Mouse (Mus musculus): ENCODE measurements around the gene Boc. TPM values are rescaled to one million over a fixed set of nuclear protein-coding genes. Genes with fewer than 3 reads are reported as not detected.
A peak's percentile ranks its signal among the peaks of the same experiment; 100 is the strongest.

The Boc gene
- under 1 TPM; 0.20 to 0.42 (median 0.41) TPM for polyA plus RNA-seq (2017; shearing (Covaris generic))

DNA sequence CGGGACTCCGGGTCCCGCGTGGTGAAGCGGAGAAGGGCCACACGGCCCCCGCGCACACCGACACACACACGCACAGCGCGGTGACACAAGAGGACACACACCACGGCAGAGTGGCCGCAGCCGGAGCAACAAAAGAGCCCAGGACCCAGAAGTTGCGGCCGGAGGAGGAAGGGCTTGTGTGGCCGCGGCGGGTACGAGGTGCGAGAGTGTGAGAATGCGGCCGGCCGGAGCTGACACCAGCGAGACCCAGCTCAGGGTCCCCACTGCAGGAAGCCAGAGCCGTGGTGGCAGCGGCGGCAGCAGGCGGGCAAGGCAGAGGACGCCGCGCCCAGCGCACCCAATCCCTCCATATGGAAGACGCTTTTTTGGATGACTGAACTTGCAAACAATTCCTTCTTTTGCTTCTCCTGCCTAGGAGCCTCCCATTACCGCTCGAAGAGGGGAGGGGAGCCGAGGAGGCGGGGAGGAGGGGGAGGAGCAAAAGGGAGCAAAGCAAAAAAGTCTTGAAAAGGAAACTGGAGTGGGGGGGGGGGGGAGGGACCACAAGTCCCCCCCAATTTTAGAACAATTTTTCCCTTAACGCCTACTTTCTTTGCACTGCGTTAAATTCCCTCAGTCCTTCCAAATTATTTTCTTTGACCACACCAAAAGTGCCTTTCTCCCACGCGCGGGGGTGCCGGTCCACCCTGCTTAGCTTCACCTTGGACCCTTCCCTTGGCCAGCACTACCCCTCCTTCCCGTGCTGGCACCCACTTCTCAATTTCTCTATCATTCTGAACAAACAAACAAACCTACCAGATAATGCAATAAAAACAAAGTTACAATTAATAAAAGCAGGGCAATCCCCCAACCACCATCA, at the start of gene Boc:
TSS of gene Boc (minus strand) at position 427 of the 859 bp plus-strand sequence.
- peak; percentile 25 for ATAC-seq

DNA sequence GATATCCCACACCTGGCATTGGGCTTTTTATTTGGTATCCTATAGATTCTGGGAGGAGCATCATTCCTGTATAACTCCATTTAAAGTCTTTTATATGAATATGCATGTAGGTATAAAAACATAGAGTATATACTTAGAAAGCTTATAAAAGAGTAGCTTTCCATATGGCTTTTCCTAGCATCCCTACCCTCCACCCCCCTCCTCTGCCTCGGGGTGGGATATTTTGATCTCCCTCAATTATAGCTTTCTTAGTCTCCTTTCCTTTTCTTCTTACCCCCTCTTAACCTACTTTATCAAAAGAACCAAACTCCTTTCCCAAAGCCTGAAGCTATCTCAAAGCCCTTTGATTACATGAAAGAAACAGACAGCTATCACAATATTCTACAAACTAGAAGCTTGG, 47.9 kb upstream of the Boc start:
- no peak for ATAC-seq

DNA sequence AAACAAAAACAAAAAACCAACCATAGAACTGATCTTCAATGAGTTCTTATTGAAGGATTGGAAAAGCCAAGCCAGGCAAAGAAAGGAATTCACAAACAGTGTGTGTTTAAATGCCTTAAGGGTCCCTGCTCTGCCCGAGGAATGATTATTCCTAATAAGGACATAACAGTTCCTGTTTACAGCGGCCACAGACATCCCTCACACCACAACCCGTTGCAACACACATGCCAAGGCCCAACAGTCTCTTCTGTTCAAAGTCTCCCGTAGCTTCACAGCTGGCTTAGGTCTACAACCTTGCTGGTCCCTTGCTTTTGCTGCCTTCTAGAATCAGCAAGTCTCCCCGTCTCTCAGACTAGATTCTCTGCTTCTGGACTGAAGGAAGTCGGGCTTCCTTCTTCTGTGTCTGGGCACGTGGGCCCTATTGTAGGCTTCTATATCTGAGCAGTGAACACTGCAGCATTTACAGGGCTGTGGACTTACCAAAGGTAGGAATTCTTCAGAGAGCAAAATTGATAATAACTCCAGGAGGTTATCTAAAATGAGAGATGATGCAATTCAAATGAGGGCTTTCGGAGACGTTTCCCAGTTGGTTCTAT, 45.4 kb upstream of the Boc start:
- no peak for ATAC-seq

DNA sequence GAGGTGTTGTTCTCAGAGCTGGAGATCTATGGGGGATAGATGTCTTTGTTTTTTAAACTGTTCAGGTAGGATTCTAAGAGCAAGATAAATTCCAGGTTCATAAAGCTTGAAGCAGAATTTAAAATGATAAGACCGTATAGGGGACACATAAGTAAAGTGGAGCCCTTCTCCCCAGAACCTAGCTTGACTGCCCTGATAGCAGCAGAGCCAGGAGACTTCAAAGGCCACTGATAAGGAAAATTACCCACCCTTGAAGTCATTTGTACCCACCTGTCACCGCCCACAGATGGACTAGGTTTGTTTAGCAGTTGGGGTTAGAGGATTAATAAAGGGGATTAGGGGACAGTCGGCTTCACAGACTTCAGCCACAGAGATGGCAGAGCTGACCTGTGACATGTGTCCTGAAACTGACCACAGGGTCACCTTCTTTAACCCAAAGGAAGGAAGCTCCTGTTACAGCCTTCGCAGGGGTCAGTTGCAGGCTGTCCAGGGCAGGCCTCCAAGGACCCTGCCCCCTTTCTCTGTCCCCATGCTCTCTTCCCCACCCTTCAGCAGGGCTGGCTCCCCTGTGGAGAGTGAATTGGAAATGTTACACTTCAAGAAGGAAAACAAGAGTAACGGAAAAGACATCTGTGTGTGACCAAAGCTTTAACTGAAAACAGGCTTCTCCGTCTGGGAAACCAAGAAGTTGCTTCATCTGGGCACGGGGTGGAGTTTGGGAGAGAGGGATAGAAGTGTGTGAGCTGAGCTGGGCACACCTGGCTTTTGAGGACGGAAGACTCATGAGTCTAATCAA, 43.5 kb upstream of the Boc start:
- ATAC-seq, result no peak

DNA sequence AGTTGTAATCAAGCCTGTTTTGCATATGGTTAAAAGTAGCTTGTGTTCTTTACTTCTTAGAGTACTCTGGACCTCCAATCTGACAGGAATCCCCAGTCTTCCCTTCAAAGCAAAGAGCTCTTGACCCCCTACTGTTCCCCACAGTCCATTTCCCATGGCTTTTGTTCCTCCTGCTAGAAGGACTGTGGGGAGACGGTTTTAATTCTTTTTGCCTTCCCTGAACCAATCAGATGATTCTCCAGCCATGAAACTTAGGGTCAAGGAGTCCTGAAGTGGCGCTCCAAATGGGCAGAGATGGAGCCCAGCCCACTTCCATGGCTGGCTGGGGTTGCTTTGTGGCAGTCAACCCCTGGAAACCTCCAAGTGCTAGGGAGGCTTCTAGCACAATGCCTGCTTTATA, 42.5 kb upstream of the Boc start:
- ATAC-seq, result no peak

DNA sequence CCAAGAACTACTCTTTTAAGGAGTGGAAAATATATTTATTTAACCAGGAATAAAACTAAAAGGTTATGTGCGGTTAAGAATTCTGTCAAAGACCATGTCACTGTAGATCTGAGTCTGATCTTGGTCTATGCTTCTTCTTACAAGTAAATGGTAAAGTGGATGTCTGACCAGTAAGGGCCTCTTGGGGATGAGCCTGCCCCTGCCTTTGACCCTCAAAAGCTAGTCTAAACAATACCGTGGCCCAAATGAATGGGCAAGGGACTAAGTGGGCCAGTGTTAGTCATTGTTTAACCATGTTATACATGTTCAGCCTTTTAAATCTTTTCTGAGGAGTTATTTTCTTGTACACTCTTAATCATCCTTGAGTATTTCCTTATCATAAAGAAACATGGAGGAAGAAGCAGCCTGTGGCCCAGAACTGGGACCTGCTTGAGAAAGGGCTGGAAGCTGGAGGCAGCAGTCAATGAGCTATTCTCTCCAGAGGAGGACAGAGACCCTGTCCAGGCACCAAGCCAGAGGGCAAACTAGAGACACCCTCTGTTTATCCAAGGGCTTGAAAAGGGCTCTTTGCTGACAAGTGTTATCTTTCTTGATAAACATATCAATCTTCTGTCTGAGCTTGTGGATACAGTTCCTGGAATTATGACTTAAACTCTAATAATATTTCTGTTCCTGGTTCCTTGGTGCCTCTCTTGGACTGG, 38.6 kb upstream of the Boc start:
- ATAC-seq, result no peak

DNA sequence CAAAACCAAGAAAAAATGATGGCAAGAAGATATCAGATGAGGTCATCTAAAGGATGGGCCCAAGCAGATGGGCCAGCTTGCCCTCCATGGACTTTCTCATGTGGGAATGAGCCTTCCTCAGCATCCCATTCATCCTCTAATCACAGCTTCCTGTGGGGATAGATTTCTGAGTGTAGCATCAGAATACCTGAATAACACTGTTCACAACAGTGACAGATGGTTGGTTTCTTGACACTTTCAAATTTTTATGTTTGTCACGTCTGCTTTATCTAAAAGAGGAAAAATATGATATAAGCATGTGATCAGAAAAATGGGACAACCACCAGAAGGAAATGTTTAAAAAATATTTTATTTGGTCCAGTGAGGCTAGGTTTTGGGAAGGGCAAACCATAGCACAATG, 30.8 kb upstream of the Boc start:
- ATAC-seq, result no peak

DNA sequence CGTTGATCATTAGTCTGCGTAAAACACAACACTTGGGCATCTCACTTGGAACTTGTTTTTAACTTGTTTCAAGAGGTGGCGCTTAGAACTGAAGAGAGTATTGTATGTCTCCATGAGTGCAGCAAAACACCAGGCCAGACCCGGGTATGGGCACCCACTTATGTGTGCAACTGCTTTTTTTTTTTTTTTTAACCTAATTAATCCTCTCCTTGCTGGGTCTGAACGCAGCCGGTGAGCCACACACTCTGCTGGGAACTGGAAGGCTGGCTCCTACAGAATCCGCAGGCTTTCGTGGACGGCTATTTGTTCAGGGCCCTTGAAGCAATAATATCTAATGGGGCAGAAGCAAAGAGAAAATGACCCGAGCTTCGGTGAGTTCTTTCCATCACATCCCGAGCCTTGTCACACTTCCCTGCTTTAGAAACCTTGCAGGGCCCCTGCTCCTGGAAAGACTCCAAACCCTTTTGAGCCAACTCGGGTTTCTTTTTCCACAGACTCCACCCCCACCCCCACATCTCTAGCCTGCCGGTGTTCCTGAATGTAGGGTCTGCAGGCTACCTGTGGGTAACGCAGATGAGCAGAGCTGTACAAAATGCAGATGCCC, 20.8 kb upstream of the Boc start:
- no peak for ATAC-seq

DNA sequence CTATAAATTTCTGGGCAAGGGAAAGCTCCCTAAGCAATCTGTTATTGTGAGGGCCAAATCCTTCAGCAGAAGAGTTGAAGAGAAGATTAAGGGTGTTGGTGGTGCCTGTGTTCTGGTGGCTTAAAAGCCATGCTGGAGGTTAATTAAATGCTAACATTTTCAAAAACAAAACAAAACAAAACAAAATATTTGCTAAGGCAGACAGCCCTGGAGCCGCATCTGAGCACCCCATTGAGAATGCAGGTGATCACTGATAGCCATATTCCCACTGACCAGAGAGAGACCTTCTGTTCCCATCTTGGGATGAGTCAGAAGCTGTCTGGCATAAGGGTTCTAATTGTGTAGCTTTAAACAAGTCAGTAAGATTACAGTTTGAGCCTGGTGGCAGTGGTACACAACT, 19.9 kb upstream of the Boc start:
- ATAC-seq, result no peak

DNA sequence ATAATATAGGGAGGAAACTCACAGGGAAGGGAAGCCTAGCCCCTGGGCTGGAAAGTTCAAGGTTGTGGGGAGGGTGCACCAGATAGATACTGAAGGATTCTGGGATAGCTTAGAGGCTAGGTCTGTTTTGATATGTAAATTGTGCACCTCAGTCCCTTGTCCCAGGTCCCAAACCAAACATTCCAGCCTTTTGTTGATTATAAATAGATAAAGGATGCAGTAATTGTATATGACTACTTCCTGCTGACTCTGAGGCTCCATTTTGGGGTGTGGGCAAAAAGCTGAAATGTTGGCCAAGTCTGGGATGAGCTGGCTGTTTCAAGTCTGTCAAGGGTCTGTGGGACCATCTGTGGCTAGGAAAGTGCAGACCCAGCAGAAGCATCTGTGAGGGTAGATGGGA, 9.4 kb upstream of the Boc start:
- no peak for ATAC-seq

DNA sequence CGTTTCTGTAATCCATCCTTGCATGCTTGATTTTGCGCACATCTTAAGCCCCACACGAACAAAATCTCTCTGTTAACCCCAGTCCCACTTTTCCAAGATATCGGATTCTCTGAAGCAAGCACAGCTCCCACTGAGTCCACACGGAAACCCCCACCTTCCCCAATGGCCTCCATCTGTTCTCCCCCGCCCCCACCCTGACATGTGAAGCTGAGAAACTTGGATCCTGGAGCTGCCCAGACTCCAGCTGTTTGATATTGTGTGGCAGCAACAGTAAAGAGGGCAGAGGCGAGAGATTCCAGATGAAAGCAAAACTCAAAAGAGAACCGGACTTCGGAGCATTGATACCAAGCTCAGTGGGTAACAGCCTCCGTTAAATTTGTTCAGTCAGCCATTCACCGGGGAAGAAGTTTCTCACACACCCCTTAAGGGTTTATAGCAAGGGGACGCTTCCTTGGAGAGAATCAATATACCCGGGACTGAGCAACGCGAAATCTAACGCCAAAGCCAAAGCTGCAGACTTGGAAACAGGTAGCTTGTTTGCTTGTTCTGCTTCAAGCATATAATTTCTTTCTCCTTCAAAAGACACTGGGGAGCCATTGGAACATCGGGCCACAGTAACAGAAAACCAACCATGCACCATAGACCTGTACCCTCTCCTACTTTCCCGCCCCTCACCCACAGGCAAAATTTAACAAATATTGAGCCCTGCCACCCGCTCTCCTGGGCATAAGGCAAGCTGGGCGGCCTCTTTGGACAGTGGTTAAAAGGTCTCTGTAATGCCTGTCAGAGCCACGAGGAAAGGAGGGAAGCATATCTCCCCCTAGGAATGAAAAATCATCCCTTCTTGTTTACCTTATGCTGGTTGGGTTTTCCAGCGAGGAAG, 6.9 kb upstream of the Boc start:
- ATAC-seq, result no peak

DNA sequence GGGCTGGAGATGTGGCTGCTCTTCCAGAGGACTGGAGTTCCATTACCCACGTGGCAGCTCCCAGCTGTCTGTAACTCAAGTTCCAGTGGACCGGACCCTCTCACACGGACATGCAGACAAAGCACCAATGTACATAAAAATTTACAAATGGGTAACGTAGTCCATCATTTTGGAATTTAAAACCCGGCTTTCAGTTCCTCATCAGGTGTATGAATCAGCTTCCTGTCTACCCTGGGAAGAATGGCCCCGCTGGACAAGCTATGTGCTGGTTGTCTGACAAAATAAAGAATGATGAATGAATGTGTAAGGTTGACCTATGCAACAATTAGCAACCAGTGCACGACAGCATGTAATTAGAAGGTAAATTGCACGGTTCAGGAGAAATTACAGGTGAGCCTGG, 5.7 kb upstream of the Boc start:
- no peak for ATAC-seq

DNA sequence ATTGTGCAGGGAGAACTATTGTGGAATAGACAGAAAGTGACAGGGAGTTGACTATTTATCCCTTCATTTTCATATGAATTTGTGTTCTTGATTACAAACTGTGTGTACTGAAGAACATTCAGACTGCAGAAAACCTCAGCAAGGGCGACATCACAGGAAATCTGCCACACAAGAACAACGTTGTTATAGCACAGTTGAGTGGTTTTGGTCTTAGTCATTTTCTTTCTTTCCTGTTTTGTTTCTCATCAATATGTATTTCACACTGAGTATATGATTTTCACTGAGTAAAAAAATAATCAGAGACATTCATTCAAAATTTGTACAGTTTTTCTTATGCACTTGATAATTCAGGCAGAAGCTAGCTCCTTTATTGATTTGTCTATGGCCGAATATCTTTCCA, 3.4 kb upstream of the Boc start:
- no peak for ATAC-seq

DNA sequence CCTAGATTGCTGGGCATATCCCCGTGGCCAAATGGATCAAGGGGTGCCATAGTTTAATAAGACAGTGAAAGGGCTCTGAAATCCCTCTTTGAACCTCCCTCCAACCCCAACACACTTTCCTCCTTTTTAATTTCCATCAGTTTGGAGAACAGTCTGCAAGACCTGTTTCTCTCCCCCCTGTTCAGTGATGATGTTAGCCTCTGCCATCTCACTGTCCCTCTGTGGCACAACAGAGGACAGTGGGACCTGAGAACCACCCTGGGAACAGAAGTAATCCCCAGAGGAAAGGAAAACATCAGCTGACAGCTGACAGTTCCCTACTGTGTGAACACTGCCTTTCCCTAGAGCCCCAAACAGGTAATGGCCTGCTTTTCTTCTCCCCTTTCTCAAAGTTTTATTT, 1.5 kb upstream of the Boc start:
- ATAC-seq, result no peak

DNA sequence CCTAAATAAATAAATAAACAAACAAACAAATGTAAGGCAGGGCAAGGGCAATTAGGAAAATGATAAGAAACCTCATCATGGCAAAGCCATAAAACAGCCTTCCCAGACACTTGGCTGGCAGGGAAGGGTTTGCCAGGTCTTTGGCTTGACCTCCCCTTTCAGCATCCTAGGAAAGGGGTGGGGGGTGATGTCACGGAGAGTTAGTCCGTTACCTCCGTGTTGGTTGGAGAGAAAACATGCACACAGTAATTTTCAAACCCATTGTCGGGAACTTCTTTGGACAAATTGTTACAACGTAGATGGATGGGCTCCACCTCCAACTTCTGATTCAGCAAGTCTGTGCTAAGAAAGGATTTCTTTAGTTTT, 616 bp upstream of the Boc start:
- no peak for ATAC-seq

DNA sequence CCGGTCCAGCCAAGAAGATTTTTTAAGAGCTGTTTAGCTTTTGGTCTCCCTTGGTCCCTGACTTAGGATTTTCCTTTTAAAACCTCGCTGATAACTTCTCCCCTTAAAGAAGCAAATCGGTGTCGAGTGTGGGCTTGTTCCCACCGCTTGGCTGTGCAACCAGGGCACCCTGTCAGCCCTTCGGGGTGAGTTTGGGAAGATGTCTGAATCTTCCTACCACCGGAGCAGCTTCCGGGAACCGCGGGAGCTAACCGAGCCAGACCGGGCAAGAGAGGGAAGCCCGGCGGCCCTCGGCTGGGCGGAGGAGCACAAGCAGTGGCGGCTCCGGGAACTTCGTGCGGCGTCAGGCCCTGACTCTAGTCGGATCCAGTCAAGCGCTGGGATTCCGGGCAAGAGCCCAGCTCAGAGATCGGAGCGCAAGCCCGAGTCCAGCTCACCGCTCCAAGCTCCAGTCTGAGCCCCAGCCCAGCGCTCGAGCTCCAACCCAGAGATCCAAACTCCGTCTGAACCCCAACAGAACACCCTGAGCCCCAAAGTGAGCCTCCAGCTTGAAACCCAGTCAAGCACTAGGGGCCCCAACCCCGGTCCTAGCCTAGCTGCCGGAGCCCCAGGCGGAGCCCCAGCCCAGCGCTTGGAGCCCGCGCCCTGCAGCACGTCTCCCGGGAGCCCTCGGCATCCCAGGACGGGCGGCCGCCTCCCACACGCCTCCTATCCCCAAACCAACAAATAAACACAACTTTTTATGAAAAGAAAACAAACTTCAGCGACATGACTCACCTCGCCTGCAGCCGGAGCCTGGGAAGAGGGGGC, 831 bp downstream of the Boc start:
- ATAC-seq, result no peak

DNA sequence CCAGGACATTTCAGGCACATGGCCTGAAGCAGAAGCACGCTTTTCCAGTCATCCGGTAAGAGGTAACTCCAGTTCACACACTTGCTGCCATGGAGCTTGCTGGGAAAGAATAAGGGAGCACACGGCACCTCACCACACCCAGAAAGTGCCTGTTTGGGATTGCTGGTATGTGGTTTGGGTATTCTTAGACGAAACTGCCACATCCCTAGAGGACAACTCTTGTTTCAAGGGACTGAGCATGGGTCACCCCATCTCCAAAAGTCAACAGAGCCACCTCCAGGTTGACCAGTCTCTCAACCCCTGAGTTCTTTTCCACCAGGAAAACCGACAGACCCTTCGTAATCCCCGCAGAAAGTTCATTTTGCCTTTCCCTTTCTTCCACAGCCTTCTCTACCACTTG, 1.6 kb downstream of the Boc start:
- ATAC-seq, result no peak

DNA sequence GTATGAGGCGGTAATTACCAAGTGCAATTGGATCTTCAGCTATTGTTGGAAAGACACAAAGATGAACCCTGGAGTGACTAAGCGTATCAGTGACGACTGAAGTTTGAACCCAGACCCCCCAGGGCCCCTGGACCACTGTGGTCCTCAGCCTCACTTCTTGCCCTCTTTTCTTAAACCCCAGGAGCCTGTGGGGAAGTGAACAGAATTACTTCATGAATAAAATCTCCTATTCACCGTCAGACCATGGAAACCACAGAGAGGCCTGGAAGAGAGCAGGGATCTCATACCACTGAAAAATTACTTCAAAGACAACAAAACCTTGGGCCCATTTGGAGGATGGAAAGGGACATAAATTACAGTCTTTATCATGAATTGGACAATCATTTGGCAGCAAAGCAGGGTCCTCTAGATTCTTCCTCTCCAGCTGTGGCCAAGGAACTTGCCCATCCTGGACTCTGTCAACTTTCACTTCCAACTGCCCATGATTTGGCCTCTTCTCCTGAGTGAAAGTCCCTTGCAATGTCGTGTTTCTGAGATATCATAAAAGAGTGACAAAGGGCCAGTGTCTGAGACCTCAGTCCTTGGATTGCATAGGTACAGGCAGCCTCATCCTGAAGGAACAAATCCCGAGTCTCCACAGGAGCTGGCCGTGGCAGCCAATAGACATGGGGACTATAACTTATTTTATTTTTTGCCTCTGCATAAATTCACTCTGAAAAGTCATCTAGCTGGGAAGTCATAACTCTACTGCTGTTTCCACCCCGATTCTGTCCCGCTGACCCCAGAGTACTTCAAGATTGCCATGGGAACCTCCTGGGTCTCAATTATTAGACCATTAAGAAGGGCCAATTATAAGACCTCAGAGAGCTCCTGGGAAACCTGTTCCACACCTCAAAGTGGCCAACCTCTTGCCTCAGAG, 2.6 kb downstream of the Boc start:
- ATAC-seq, result no peak

DNA sequence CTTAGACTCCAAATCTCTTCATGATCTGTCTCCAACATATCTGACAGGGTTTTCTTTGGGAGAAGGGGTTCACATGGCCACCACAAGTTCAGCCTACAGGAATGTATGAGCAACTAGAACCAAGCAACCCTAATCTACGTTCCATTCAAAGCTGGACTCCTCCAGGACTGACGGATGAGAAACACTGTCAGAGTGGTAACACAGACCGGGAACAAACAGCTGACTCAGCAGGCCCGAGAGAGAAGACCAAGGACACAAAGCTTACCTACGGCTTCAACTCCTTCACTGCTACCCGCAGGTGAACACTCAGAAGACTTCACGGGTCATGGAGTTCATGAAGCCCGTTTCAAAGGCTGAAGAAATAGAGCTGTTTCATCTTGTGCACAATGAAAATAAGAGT, 4.8 kb downstream of the Boc start:
- no peak for ATAC-seq

DNA sequence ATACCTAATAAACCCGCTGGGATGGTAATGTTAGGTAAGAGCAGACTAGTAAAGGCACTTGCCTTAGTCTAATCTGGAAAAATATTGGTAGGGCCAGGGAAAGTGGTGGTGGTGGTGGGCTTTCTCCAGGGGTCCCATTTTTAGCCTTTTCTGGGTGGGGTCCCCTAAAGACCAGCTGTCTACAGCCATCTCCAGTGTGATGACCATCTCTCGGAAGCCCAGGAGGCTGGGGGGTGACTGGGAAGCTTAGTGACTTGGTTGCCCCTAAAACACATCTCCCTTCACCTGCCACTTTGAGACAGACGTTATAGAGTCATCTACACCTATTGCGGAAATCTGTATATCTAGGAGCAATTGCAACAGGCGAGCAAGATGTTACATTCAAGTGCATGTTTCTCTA, 6.0 kb downstream of the Boc start:
- no peak for ATAC-seq

Measured in inflammation-experienced regulatory T-cells, adult 6 months (primary cell).